Mouse (Mus musculus) kidney, postnatal 0 days (tissue): ENCODE measurements around the gene Lrrtm3. TPM values are rescaled to one million over a fixed set of nuclear protein-coding genes. Genes with fewer than 3 reads are reported as not detected.

ENCODE experiments used
- ATAC-seq: fragments of 200-750 bp; cut with Nextera tagmentation; replicated peaks from 2 replicates; pipeline ENCODE4 v1.8.0; 2017; ENCODE audit warnings: low read depth, moderate number of reproducible peaks, moderate TSS enrichment, moderate library complexity; ENCODE audit not compliant: low FRiP score
- DNase-seq: peaks from one replicate; pipeline ENCODE4 v3.0.0-alpha.2; 2016; ENCODE audit warnings: low spot score
- H3K27ac ChIP-seq: fragments of 300-500 bp; sonication (generic); 2 replicates; pipeline ENCODE4 v1.5.1; 2014; ENCODE audit warnings: mild to moderate bottlenecking
- H3K27me3 ChIP-seq: fragments of 300-500 bp; sonication (generic); 2 replicates; pipeline ENCODE4 v1.6.1; 2014; ENCODE audit warnings: low read length, mixed read lengths; ENCODE audit not compliant: insufficient read depth
- H3K36me3 ChIP-seq: fragments of 300-500 bp; sonication (generic); 2 replicates; pipeline ENCODE4 v1.6.1; 2014; ENCODE audit warnings: low read length, mixed read lengths; ENCODE audit not compliant: insufficient read depth
- H3K4me1 ChIP-seq: fragments of 300-500 bp; sonication (generic); replicated peaks from 2 replicates; pipeline ENCODE4 v1.6.1; 2014; ENCODE audit warnings: antibody characterized with exemption, low read length, mixed read lengths; ENCODE audit not compliant: insufficient read depth
- H3K4me2 ChIP-seq: fragments of 300-500 bp; sonication (generic); 2 replicates; pipeline ENCODE4 v1.6.1; 2014; ENCODE audit warnings: mild to moderate bottlenecking, low read length, moderate library complexity, mixed read lengths
- H3K4me3 ChIP-seq: fragments of 300-500 bp; sonication (generic); replicated peaks from 2 replicates; pipeline ENCODE4 v1.5.1; 2014; ENCODE audit warnings: low read depth, low read length
- H3K9ac ChIP-seq: fragments of 300-500 bp; sonication (generic); 2 replicates; pipeline ENCODE4 v1.6.1; 2014; ENCODE audit warnings: low read depth, low read length
- H3K9me3 ChIP-seq: fragments of 300-500 bp; sonication (generic); replicated peaks from 2 replicates; pipeline ENCODE4 v1.6.1; 2016; ENCODE audit warnings: low read length, inconsistent platforms, mixed read lengths
- CTCF ChIP-seq: IDR thresholded peaks from 2 replicates; pipeline ENCODE4 v1.5.1; 2016; ENCODE audit warnings: antibody characterized with exemption, low read depth, mild to moderate bottlenecking, moderate library complexity
- WGBS: fragments of 180-500 bp; shearing (Covaris S2); extraction: QIAGEN DNeasy Blood & Tissue Kit; methylation state at CpG from one replicate; pipeline ENCODE4 v1.1.7; 2014; 5-methylcytosine and 5-hydroxymethylcytosine counted together
- polyA plus RNA-seq: library from polyadenylated mRNA; unstranded; fragments of >200 nt; fragmentation: Nextera tagmentation; extraction: Ambion mirVana; gene quantifications from 2 replicates; pipeline ENCODE4 v1.2.1, GENCODE M21; 2015

Lrrtm3 gene
- polyA plus RNA-seq, 1 experiment from 2014 or later = 0.38 TPM

- Histone ChIP-seq H3K4me1 (no peaks in the 10 kb centered on the region), H3K36me3 (no peaks in the 10 kb centered on the region), H3K27me3 (peaks cover 14% of the 10 kb centered on the region), H3K4me3 (no peak overlapping the region), H3K9me3 (no peaks in the 10 kb centered on the region), H3K4me2 (no peak overlapping the region), H3K27ac (no peak overlapping the region), H3K9ac (no peak overlapping the region)
- 37% methylated on average over 4 of the region's 4 CpGs for WGBS
- no peak for ATAC-seq
- TF ChIP-seq CTCF = peak; percentile 98
- peak; percentile 75 for DNase-seq
These were observed 5.6 kb downstream of the Lrrtm3 start for GRCm38 (mm10) chr10:64084465-64084864.

GRCm38 (mm10) chr10:64083813-64084212 lies 6.3 kb downstream of the Lrrtm3 start:
- Histone ChIP-seq H3K9ac (no peak overlapping the region), H3K27ac (no peak overlapping the region), H3K4me2 (no peak overlapping the region), H3K4me3 (no peak overlapping the region), H3K27me3 (peaks cover 10% of the 10 kb centered on the region), H3K4me1 (no peaks in the 10 kb centered on the region), H3K9me3 (no peaks in the 10 kb centered on the region), H3K36me3 (no peaks in the 10 kb centered on the region)
- 44% methylated on average over 11 of the region's 11 CpGs for WGBS
- ATAC-seq (no peak), DNase-seq (no peak)
- no peak for TF ChIP-seq CTCF

DNA sequence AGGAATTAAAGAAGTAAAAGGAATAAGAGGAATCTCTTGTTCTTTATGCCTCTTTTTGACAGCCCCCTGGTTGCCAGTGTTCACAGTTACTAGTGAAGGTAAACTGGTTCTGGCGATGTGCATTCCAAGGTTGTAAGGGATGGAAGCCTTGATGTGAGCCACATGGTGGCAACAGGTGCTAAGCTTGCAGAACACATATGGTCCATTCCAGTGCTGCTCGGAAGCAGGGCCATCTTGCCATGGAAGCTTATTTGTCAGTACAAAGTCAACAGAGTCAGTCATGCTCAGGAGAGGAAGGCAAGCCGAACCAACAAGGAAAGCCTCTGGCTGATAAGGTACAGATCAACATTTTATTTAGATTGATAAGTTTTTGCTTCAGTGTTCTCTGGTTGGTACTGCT lies 7.7 kb downstream of the Lrrtm3 start:
- no peaks in the 10 kb centered on the region for H3K9me3 ChIP-seq
- H3K4me2 ChIP-seq = no peak overlapping the region
- H3K9ac ChIP-seq = no peak overlapping the region
- no peak overlapping the region for H3K27ac ChIP-seq
- DNase-seq = no peak
- ATAC-seq = no peak
- no peak for TF ChIP-seq CTCF
- H3K27me3 ChIP-seq = no peaks in the 10 kb centered on the region
- 79% methylated on average over 3 of the region's 3 CpGs for WGBS
- H3K4me1 ChIP-seq = no peaks in the 10 kb centered on the region
- no peak overlapping the region for H3K4me3 ChIP-seq
- H3K36me3 ChIP-seq = no peaks in the 10 kb centered on the region

- WGBS = 36% methylated on average over 10 of the region's 10 CpGs
- Histone ChIP-seq H3K27ac (no peak overlapping the region), H3K36me3 (no peaks in the 10 kb centered on the region), H3K4me3 (no peak overlapping the region), H3K4me1 (no peaks in the 10 kb centered on the region), H3K9ac (no peak overlapping the region), H3K9me3 (no peaks in the 10 kb centered on the region), H3K4me2 (no peak overlapping the region), H3K27me3 (no peaks in the 10 kb centered on the region)
- ATAC-seq (no peak), DNase-seq (no peak)
- no peak for TF ChIP-seq CTCF
These were observed 13.5 kb downstream of the Lrrtm3 start for GRCm38 (mm10) chr10:64076410-64077052.

DNA sequence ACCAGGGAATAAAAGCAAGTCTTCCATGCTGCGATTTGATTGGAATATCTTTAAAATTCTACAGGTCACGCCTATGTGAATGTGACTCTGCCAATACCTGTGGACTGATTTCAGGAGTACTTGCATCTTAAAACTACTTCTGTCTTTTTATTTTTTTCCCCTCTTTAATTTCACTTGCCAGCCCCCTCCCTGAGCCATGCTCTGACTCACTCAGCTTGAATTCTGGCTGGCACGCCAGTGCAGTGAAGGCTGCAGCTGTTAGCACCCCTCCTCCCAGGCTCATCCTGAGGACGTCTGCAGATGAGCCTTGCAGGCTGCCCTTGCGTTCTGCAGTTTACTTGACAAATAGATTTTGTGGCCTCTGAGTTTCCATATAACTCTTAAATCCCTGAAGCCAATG lies 14.1 kb downstream of the Lrrtm3 start:
- Histone ChIP-seq H3K9me3 (no peaks in the 10 kb centered on the region), H3K27me3 (no peaks in the 10 kb centered on the region), H3K9ac (no peak overlapping the region), H3K4me3 (no peak overlapping the region), H3K4me2 (no peak overlapping the region), H3K36me3 (no peaks in the 10 kb centered on the region), H3K27ac (no peak overlapping the region), H3K4me1 (no peaks in the 10 kb centered on the region)
- no peak for TF ChIP-seq CTCF
- 21% methylated on average over 5 of the region's 5 CpGs for WGBS
- DNase-seq (peak; percentile 22), ATAC-seq (no peak)

GRCm38 (mm10) chr10:64063704-64064103 lies 26.4 kb downstream of the Lrrtm3 start:
- Histone ChIP-seq H3K27ac (no peak overlapping the region), H3K4me3 (no peak overlapping the region), H3K4me2 (no peak overlapping the region), H3K9ac (no peak overlapping the region), H3K36me3 (no peaks in the 10 kb centered on the region), H3K9me3 (no peaks in the 10 kb centered on the region), H3K4me1 (no peaks in the 10 kb centered on the region), H3K27me3 (no peaks in the 10 kb centered on the region)
- ATAC-seq (no peak), DNase-seq (no peak)
- 64% methylated on average over 9 of the region's 9 CpGs for WGBS
- no peak for TF ChIP-seq CTCF

- DNase-seq (peak; percentile 16), ATAC-seq (no peak)
- TF ChIP-seq CTCF = no peak
- no peak overlapping the region for H3K9ac ChIP-seq
- 48% methylated on average over 6 of the region's 6 CpGs for WGBS
- H3K4me1 ChIP-seq = no peaks in the 10 kb centered on the region
- no peak overlapping the region for H3K4me2 ChIP-seq
- H3K27me3 ChIP-seq = no peaks in the 10 kb centered on the region
- no peaks in the 10 kb centered on the region for H3K9me3 ChIP-seq
- H3K4me3 ChIP-seq = no peak overlapping the region
- H3K36me3 ChIP-seq = no peaks in the 10 kb centered on the region
- H3K27ac ChIP-seq = no peak overlapping the region
These were observed 40.1 kb downstream of the Lrrtm3 start for GRCm38 (mm10) chr10:64049946-64050345.
